Mouse (Mus musculus) small intestine, adult 2 months (tissue): ENCODE measurements at regions not wholly inside any gene's neighbourhood (a gene's known extent, or its start where the extent isn't known, plus 50 kb on each side); places are given as distances from the start of the nearest gene placed in this dataset.

ENCODE experiments used
- CTCF ChIP-seq: fragments of 200-500 bp; IDR thresholded peaks from 2 replicates; pipeline ENCODE4 v1.5.1; 2012; ENCODE audit warnings: low read depth, mild to moderate bottlenecking, control low read depth, inconsistent platforms, low read length, moderate library complexity, mixed read lengths; ENCODE audit not compliant: insufficient replicate concordance, insufficient read length; ENCODE audit errors: extremely low read depth
- POLR2A ChIP-seq: fragments of 200-500 bp; IDR thresholded peaks from 2 replicates; pipeline ENCODE4 v1.6.1; 2012; ENCODE audit warnings: low read depth, mild to moderate bottlenecking, control low read depth, inconsistent platforms, low read length, moderate library complexity

- TF ChIP-seq CTCF (no peak), POLR2A (no peak)
Observed at GRCm38 (mm10) chr16:91171911-91172440, 53.3 kb upstream of the Olig2 start.
